Mouse (Mus musculus) lung, postnatal 4 days (tissue): ENCODE data around the gene Gm21874.
"Not testable (repeated sequence)": the region's sequence is repeated elsewhere in the genome, so short reads cannot be mapped to it uniquely, and the experiment has no call there.

Source experiments
- DNase-seq, 2 experiments: peaks; one replicate each; pipeline ENCODE4 v3.0.0; 2021

Gm21874 gene

DNA sequence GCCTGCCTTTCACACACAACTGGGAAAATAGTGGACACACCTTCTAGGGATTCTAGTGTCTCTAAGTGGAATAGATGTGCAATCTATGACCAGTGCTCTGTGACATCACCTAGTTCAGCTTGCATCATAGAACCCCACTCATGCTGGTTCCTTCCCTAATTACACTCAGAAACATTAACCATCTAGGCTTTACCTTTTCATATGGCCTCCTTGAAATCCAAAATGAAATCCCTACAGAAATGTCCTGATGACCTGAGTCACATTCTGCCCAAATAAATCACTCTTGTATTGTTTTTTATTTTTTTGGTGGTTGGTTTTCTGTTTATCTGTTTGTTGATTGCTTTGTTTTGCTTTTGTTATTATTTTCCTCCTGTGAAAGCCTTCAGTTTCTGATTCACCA, at the start of gene Gm21874:
TSS of gene Gm21874 (minus strand) at position 101 of the 400 bp plus-strand sequence.
- not testable (repeated sequence) for DNase-seq
